Mouse (Mus musculus) heart, adult 11 months (tissue): Measurements from ENCODE around the gene Cish.

ENCODE experiments used
- DNase-seq: peaks from one replicate; pipeline ENCODE4 v3.0.0; 2022

The Cish gene

GRCm38 (mm10) chr9:107324799-107325561 is 29.2 kb downstream of the Cish start:
- peak; percentile 95 for DNase-seq

GRCm38 (mm10) chr9:107325904-107326303 is 30.1 kb downstream of the Cish start:
- DNase-seq, result peak; percentile 95

GRCm38 (mm10) chr9:107327879-107328620 is 32.2 kb downstream of the Cish start:
- peak; percentile 90 for DNase-seq

- no peak for DNase-seq
Measured at GRCm38 (mm10) chr9:107330791-107331190, 35.0 kb downstream of the Cish start.

- DNase-seq, result no peak
Measured at GRCm38 (mm10) chr9:107333686-107334085, 37.9 kb downstream of the Cish start.

GRCm38 (mm10) chr9:107334356-107334755 is 38.5 kb downstream of the Cish start:
- DNase-seq, result no peak

- DNase-seq, result no peak
Measured at GRCm38 (mm10) chr9:107335046-107335445, 39.2 kb downstream of the Cish start.

GRCm38 (mm10) chr9:107335909-107336308 is 40.1 kb downstream of the Cish start:
- DNase-seq, result peak; percentile 95

GRCm38 (mm10) chr9:107336386-107336785 is 40.6 kb downstream of the Cish start:
- DNase-seq, result no peak

GRCm38 (mm10) chr9:107338172-107338883 is 42.5 kb downstream of the Cish start, which contains the start of gene Hemk1:
Gene Hemk1, minus strand, starts transcription at chr9:107338350.
- peak; percentile 97 for DNase-seq

GRCm38 (mm10) chr9:107340267-107340859 is 44.5 kb downstream of the Cish start, which contains the start of gene 6430571L13Rik:
Gene 6430571L13Rik, plus strand, starts transcription at chr9:107340602.
- DNase-seq, result peak; percentile 100

GRCm38 (mm10) chr9:107340911-107341645 is 45.3 kb downstream of the Cish start:
- no peak for DNase-seq

- no peak for DNase-seq
Measured at GRCm38 (mm10) chr9:107342201-107342709, 46.4 kb downstream of the Cish start.

GRCm38 (mm10) chr9:107343146-107343943 is 47.5 kb downstream of the Cish start:
- peak; percentile 95 for DNase-seq

- no peak for DNase-seq
Measured at GRCm38 (mm10) chr9:107344027-107344426, 48.2 kb downstream of the Cish start.

- DNase-seq, result no peak
Measured at GRCm38 (mm10) chr9:107346081-107346480, 50.3 kb downstream of the Cish start.

GRCm38 (mm10) chr9:107347586-107348183 is 51.9 kb downstream of the Cish start:
- no peak for DNase-seq

GRCm38 (mm10) chr9:107349321-107349720 is 53.5 kb downstream of the Cish start:
- DNase-seq, result no peak
